Mouse (Mus musculus) kidney, embryonic 14.5 days (tissue): ENCODE measurements around the gene Spata33. TPM values are rescaled to one million over a fixed set of nuclear protein-coding genes. Genes with fewer than 3 reads are reported as not detected.

ENCODE experiments used
- ATAC-seq: fragments of 200-750 bp; cut with Nextera tagmentation; 2 replicates; pipeline ENCODE4 v1.8.0; 2017; ENCODE audit warnings: moderate number of reproducible peaks, mild to moderate bottlenecking, moderate TSS enrichment, moderate library complexity; ENCODE audit not compliant: low FRiP score, low TSS enrichment
- H3K27ac ChIP-seq: fragments of 300-500 bp; sonication (generic); 2 replicates; pipeline ENCODE4 v1.5.1; 2014; ENCODE audit warnings: low read depth, mild to moderate bottlenecking, low read length, moderate library complexity, mixed read lengths
- H3K27me3 ChIP-seq: fragments of 300-500 bp; sonication (generic); 2 replicates; pipeline ENCODE4 v1.6.1; 2014; ENCODE audit warnings: mild to moderate bottlenecking, low read length; ENCODE audit not compliant: control insufficient read depth, insufficient read depth
- H3K36me3 ChIP-seq: fragments of 300-500 bp; sonication (generic); 2 replicates; pipeline ENCODE4 v1.6.1; 2014; ENCODE audit warnings: low read length, mixed read lengths; ENCODE audit not compliant: control insufficient read depth, insufficient read depth
- H3K4me1 ChIP-seq: fragments of 300-500 bp; sonication (generic); 2 replicates; pipeline ENCODE4 v1.6.1; 2014; ENCODE audit warnings: low read length, mixed read lengths; ENCODE audit not compliant: control insufficient read depth, insufficient read depth
- H3K4me2 ChIP-seq: fragments of 300-500 bp; sonication (generic); replicated peaks from 2 replicates; pipeline ENCODE4 v1.6.1; 2014; ENCODE audit warnings: low read depth, mild to moderate bottlenecking, low read length
- H3K4me3 ChIP-seq: fragments of 300-500 bp; sonication (generic); 2 replicates; pipeline ENCODE4 v1.5.1; 2014; ENCODE audit warnings: mild to moderate bottlenecking, low read length
- H3K9ac ChIP-seq: fragments of 300-500 bp; sonication (generic); 2 replicates; pipeline ENCODE4 v1.6.1; 2014; ENCODE audit warnings: low read depth, mild to moderate bottlenecking, low read length, moderate library complexity
- H3K9me3 ChIP-seq: fragments of 300-500 bp; sonication (generic); 2 replicates; pipeline ENCODE4 v1.6.1; 2016; ENCODE audit warnings: low read length; ENCODE audit not compliant: control insufficient read depth
- WGBS: fragments of 180-500 bp; shearing (Covaris S2); extraction: QIAGEN DNeasy Blood & Tissue Kit; methylation state at CpG from one replicate; pipeline ENCODE4 v1.1.7; 2014; 5-methylcytosine and 5-hydroxymethylcytosine counted together
- polyA plus RNA-seq: library from polyadenylated mRNA; unstranded; fragments of >200 nt; fragmentation: Nextera tagmentation; extraction: Ambion mirVana; gene quantifications from 2 replicates; pipeline ENCODE4 v1.2.1, GENCODE M21; 2014

Gene Spata33
- polyA plus RNA-seq, 1 experiment from 2014 or later, result 5.8 TPM

- Histone ChIP-seq H3K9ac (no peak overlapping the region), H3K4me2 (no peak overlapping the region), H3K4me3 (no peak overlapping the region), H3K4me1 (no peaks in the 10 kb centered on the region), H3K27me3 (no peaks in the 10 kb centered on the region), H3K27ac (no peak overlapping the region), H3K9me3 (no peaks in the 10 kb centered on the region), H3K36me3 (peaks cover 68% of the 10 kb centered on the region)
- ATAC-seq, result no peak
- 93% methylated on average over 10 of the region's 10 CpGs for WGBS
Observed at GRCm38 (mm10) chr8:123271147-123271546, 58.5 kb downstream of the Spata33 start.

Other genes starting within 250 kb of the Spata33 start
- 44.3 and 55.5 TPM in 2 replicates for gene Ankrd11, start 170.6 kb upstream of the Spata33 start, polyA plus RNA-seq
- gene Spg7, start 149.9 kb upstream of the Spata33 start, polyA plus RNA-seq, result 45.9 and 51.2 TPM in 2 replicates
- gene Rpl13, start 110.5 kb upstream of the Spata33 start, polyA plus RNA-seq, result 1,702 and 2,075 TPM in 2 replicates
- gene Cpne7, start 95.5 kb upstream of the Spata33 start, polyA plus RNA-seq, result 0.11 and 0.41 TPM in 2 replicates
- gene Sult5a1, start 54.5 kb upstream of the Spata33 start, polyA plus RNA-seq, result 8.3 and 8.7 TPM in 2 replicates
- gene Dpep1, start 26.6 kb upstream of the Spata33 start, polyA plus RNA-seq, result 0.61 and 0.99 TPM in 2 replicates
- gene Chmp1a, start 69 bp upstream of the Spata33 start, polyA plus RNA-seq, result 78.5 and 85.2 TPM in 2 replicates
- 33.5 and 36.4 TPM in 2 replicates for gene Cdk10, start 12.0 kb downstream of the Spata33 start, polyA plus RNA-seq
- gene Spata2l, start 23.4 kb downstream of the Spata33 start, polyA plus RNA-seq, result 2.2 and 3.2 TPM in 2 replicates
- gene Zfp276, start 41.4 kb downstream of the Spata33 start, polyA plus RNA-seq, result 17.2 and 20.4 TPM in 2 replicates
- 18.0 and 25.9 TPM in 2 replicates for gene Vps9d1, start 41.5 kb downstream of the Spata33 start, polyA plus RNA-seq
- gene Fanca, start 105.7 kb downstream of the Spata33 start, polyA plus RNA-seq, result 48.7 and 49.9 TPM in 2 replicates
- 2.2 and 3.9 TPM in 2 replicates for gene Spire2, start 119.9 kb downstream of the Spata33 start, polyA plus RNA-seq
- 115 and 157 TPM in 2 replicates for gene Tcf25, start 160.9 kb downstream of the Spata33 start, polyA plus RNA-seq
- gene Mc1r, start 194.3 kb downstream of the Spata33 start, polyA plus RNA-seq, result not detected in 2 replicates
- 1.2 and 1.9 TPM in 2 replicates for gene Tubb3, start 198.6 kb downstream of the Spata33 start, polyA plus RNA-seq
- 24.2 and 35.7 TPM in 2 replicates for gene Def8, start 210.7 kb downstream of the Spata33 start, polyA plus RNA-seq